Mouse (Mus musculus) 416B (cell line): ENCODE data around the gene Il34.

Experiments
- DNase-seq: peaks from one replicate; pipeline ENCODE4 v3.0.0; 2011; ENCODE audit warnings: low read depth

Il34 gene

GRCm38 (mm10) chr8:110805669-110806068, at the start of gene Il34:
TSS of gene Il34 (minus strand) at chr8:110805924.
- DNase-seq = no peak

GRCm38 (mm10) chr8:110851186-110851585, 45.5 kb upstream of the Il34 start:
- DNase-seq = no peak

- no peak for DNase-seq
These were observed 42.1 kb upstream of the Il34 start for GRCm38 (mm10) chr8:110847645-110848495.

- no peak for DNase-seq
These were observed 41.4 kb upstream of the Il34 start for GRCm38 (mm10) chr8:110847171-110847549.

- peak; percentile 92 for DNase-seq
These were observed 40.9 kb upstream of the Il34 start, which contains the start of the genes Cog4 and Sf3b3 for GRCm38 (mm10) chr8:110846405-110847170. TSS of gene Cog4 (plus strand) at chr8:110846600. TSS of gene Sf3b3 (minus strand) at chr8:110846787.

- peak; percentile 50 for DNase-seq
These were observed 40.2 kb upstream of the Il34 start for GRCm38 (mm10) chr8:110845821-110846404.

- DNase-seq = peak; percentile 27
These were observed 39.2 kb upstream of the Il34 start for GRCm38 (mm10) chr8:110844941-110845340.

- no peak for DNase-seq
These were observed 37.5 kb upstream of the Il34 start for GRCm38 (mm10) chr8:110843207-110843606.

GRCm38 (mm10) chr8:110842012-110842574, 36.4 kb upstream of the Il34 start:
- DNase-seq = peak; percentile 31

- no peak for DNase-seq
These were observed 26.2 kb upstream of the Il34 start for GRCm38 (mm10) chr8:110831956-110832355.

GRCm38 (mm10) chr8:110828511-110828910, 22.8 kb upstream of the Il34 start:
- no peak for DNase-seq

GRCm38 (mm10) chr8:110824861-110825260, 19.1 kb upstream of the Il34 start:
- DNase-seq = no peak

- no peak for DNase-seq
These were observed 16.2 kb upstream of the Il34 start for GRCm38 (mm10) chr8:110821960-110822359.

GRCm38 (mm10) chr8:110820257-110820656, 14.5 kb upstream of the Il34 start:
- DNase-seq = no peak

- peak; percentile 50 for DNase-seq
These were observed 12.9 kb upstream of the Il34 start for GRCm38 (mm10) chr8:110818593-110818992.

- DNase-seq = no peak
These were observed 11.3 kb upstream of the Il34 start for GRCm38 (mm10) chr8:110816990-110817389.

- DNase-seq = peak; percentile 43
These were observed 9.6 kb upstream of the Il34 start for GRCm38 (mm10) chr8:110815308-110815707.

- peak; percentile 60 for DNase-seq
These were observed 7.5 kb upstream of the Il34 start for GRCm38 (mm10) chr8:110813081-110813812.

GRCm38 (mm10) chr8:110812349-110813080, 6.8 kb upstream of the Il34 start:
- peak; percentile 59 for DNase-seq

GRCm38 (mm10) chr8:110811793-110812192, 6.1 kb upstream of the Il34 start:
- no peak for DNase-seq

GRCm38 (mm10) chr8:110811116-110811515, 5.4 kb upstream of the Il34 start:
- DNase-seq = no peak
